Mouse (Mus musculus): ENCODE measurements around the gene Fitm1.

GRCm38 (mm10) chr14:55596036-55596690 lies 20.7 kb downstream of the Fitm1 start:
- no peak for TF ChIP-seq CTCF (conservative IDR thresholded peaks at IDR 0.05 in 1 of 2, IDR thresholded peaks at IDR 0.05 in 1 of 2; ENCODE audit: low read depth in 2 of 2, low read length in 2 of 2)
- no peak for TF ChIP-seq E2F4 (IDR thresholded peaks at IDR 0.05; ENCODE audit: insufficient replicate concordance, low read depth, low read length)
- no peak for TF ChIP-seq TBP (conservative IDR thresholded peaks at IDR 0.05; ENCODE audit: low read depth, low read length)
- no peak for TF ChIP-seq MAZ (IDR thresholded peaks at IDR 0.05; ENCODE audit: low read depth, low read length)
- no peak for TF ChIP-seq MAX (IDR thresholded peaks at IDR 0.05; ENCODE audit: low read length)
- no peak for TF ChIP-seq EP300 (IDR thresholded peaks at IDR 0.05; ENCODE audit: low read length)
- TF ChIP-seq ELF1 (IDR thresholded peaks at IDR 0.05; ENCODE audit: low read depth, low read length), result no peak
- TF ChIP-seq POLR2A (IDR thresholded peaks at IDR 0.05; ENCODE audit: low read depth, low read length), result no peak
- no peak for TF ChIP-seq JUN (IDR thresholded peaks at IDR 0.05; ENCODE audit: insufficient read depth, low read depth, low read length)
